Mouse (Mus musculus) forelimb bud, embryonic 11.5 days (tissue): Measurements from ENCODE around the gene Col9a1.

ENCODE experiments used
- DNase-seq: peaks from one replicate; pipeline ENCODE4 v3.0.0-alpha.2; 2012; ENCODE audit warnings: low read depth, low spot score

Gene Col9a1

GRCm38 (mm10) chr1:24177224-24177851 is at the start of gene Col9a1:
TSS of gene Col9a1 (plus strand) at chr1:24177610.
- no peak for DNase-seq

DNA sequence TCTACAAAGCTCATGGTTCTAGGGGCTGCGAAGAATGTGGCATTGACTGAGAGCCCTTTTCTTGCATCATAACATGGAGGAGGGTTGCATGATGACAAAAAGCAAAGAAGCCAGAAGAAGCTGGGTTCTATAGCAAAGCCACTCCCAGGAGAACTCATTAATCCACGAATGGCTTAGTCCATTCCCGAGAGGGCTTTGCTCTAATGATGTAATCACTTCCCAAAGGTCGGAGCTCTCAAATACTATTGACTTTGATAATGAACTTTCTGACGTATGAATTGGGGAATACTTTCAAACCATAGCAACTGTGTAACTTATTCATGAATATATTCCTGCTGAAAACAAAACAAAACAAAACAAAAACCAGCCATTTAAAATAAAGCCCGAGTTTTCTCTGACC is 49.5 kb upstream of the Col9a1 start:
- no peak for DNase-seq

GRCm38 (mm10) chr1:24133853-24134252 is 43.6 kb upstream of the Col9a1 start:
- DNase-seq: no peak

DNA sequence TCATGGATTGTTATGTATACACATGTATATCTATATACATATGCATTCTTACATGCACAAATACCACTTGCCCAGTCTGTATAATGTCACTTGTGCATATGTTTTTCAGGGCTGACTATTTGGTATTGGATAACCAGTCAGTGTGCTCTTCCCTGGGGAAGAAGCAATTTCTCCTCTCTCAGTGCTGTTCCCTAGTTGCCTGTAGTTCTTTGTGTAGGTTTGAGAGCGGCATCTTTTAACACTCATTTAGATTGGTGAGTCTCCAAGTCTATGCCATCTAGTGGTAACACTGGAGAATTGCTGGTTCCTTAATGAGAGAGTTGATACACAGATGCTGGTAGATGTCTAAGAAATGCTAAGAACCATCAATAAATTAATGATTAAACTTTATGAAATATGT is 42.6 kb upstream of the Col9a1 start:
- peak; percentile 48 for DNase-seq

GRCm38 (mm10) chr1:24137133-24137532 is 40.3 kb upstream of the Col9a1 start:
- DNase-seq: peak; percentile 67

DNA sequence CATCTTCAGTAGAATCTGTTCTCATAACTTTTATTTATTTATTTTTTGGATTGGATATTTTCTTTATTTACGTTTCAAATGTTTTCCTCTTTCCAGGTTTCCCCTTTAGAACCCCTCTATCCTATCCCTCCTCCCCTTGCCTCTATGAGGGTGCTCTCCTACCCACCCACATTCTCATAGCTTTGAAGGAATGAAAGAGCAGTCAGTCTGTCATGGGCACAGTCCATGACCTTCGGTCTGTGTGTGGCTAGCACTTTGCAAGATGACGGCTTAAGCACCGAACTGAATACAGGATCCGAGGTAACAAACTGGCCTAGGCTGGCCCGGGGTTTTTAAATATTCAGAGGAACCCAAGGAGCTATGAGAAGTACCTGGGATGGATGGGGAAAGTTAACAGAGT is 36.9 kb upstream of the Col9a1 start:
- DNase-seq: no peak

DNA sequence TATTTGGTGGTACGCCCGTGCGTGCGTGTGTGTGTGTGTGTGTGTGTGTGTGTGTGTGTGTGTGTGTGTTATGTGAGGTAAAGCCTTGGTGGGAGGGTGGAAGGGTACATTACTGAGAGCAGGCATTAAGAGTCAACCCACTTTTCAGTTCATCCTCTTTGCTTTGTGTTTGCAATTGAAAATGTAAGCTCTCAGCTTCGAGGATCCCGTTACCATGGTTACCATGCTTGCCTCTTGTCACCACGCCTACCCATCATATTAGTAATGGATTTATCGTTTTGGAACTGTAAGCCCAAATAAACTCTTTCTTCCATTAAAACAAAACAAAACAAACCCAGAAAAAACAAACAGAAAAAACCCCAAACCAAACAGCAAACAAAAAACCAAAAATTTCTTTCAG is 33.9 kb upstream of the Col9a1 start:
- DNase-seq: no peak

GRCm38 (mm10) chr1:24157751-24158150 is 19.7 kb upstream of the Col9a1 start:
- DNase-seq: no peak

DNA sequence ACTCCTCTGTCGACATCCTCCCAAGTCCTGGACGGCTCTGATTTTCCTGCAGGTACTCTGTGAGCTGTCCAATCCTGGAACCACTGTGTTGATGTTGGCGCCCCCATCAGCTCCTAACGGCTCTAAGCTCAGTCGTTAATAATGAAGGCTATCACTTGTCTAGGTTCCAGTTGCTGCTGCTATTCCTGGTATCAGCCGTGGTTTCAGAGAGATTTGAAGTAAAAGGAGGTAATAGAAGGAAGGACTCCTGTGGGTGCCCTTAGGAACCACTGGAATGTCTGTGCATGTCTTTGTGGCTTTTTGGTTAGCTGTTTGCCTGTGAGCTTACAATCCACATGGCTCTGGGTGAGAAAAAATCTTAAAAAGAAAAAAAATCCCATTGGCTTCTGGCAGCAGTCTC is 8.0 kb upstream of the Col9a1 start:
- DNase-seq: no peak

DNA sequence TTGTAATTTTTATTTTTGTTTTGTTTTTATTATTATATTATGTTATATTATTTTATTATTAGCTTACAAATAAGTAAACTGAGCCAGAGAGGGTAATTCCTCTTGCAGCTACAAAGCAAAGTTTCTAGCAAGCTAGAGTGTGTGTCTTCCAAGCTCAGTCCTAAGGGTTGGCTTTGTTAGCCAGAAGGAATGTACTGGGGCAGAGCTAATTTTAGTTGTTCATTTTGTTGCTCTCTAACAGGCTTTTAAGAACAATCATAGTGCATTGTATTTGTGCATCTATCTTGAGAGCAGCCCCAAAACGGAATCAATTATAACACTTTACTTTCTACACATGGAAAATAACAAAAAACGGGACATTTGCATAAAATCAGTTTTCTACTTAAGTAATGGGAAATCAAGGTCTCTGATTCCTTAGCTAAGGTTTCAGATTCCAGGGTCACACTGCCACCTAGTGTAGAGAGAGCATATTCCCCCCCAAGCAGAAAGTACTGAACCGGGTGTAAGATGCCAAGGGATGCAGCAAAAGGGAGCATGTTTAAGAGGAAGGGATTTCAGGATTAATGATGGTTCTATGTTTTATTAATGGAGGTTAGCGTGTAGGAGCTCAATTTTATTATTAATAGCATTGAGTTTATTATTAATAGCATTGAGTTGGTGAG is 6.1 kb upstream of the Col9a1 start:
- DNase-seq: peak; percentile 73

DNA sequence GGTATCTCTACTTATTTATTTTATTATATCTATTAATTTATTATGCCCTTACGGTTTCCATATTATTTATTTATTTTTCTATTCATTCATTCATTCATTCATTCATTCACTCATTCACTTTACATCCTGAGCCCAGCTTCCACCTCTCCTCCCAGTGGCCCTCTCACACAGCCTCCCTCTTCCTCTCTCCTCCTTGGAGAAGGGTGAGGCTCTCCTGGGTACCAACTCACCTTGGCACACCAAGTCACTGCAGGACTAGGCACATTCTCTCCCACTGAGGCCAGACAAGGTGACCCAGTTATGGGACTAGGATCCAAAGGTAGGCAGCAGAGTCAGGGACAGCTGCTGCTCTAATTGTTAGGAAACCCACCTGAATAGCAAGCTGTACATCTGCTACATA is 5.5 kb upstream of the Col9a1 start:
- DNase-seq: no peak

DNA sequence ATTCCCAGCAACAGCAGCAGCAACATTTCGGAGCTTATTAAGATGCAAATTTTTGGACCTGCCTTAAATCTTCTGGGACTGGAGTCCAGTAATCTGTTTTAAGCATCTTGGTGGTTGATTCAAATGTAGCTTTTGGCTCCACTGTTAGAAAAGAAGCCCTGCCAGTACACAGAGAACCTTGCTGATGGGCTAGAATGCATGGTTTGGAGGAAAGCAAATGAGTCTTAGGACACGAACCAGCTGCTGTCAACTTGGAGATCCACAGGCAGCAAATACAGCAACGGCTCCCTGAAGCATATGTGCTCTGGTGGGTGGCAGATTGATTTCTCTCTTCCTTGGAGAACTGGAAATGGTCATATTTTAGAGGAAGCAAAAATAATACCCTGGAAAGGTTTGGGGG is 4.8 kb upstream of the Col9a1 start:
- no peak for DNase-seq

DNA sequence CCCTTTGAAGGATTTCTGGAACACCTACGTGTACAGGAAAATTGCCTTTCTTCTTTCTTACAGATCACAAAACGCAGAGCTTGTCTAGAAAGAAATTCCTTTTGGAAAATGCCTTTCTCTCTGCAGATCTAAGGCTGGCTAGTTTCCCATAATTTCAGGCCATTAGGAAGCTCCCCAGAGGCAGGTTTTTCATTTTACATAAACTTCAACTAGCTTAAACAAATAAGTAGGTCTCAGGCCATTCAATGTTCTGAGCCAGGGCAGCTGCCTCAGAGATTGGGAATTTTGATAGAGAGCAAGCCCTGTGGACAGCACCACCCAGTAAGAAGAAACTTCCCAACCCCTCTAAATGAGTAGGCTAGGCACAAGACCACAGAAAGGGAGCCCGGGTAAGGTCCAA is 1.6 kb upstream of the Col9a1 start:
- no peak for DNase-seq

GRCm38 (mm10) chr1:24179856-24180255 is 2.4 kb downstream of the Col9a1 start:
- peak; percentile 70 for DNase-seq

DNA sequence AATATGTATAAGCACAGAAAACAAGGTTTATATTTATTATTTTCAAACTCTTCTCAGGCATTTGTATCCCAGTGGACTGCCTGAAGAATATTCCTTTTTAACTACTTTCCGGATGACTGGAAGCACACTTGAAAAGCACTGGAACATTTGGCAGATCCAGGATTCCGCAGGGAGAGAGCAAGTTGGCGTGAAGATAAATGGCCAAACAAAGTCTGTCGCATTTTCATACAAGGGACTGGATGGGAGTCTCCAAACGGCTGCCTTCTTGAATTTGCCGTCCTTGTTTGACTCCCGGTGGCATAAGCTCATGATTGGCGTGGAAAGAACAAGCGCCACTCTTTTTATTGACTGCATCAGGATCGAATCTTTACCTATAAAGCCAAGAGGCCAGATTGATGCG is 7.6 kb downstream of the Col9a1 start:
- no peak for DNase-seq

- DNase-seq: no peak
Observed at GRCm38 (mm10) chr1:24186964-24187363, 9.6 kb downstream of the Col9a1 start.

DNA sequence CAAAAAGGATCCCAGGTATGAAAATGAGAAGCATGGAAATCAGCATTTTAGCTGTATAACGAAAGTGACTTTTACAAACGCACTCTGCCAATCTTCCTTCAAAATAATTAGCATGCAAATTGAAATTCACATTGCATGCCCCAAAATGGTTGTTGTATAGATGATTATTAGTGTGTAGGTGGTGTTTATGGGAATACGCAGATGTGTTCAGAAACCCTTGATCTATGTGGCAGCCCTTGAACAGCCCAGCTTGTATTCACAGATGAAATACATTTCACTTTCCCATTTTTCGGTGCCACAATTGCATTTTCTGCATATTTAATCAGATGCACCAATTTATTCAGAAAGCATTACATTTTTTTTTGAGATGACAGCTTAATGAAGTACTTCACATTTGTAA is 14.3 kb downstream of the Col9a1 start:
- DNase-seq: no peak

DNA sequence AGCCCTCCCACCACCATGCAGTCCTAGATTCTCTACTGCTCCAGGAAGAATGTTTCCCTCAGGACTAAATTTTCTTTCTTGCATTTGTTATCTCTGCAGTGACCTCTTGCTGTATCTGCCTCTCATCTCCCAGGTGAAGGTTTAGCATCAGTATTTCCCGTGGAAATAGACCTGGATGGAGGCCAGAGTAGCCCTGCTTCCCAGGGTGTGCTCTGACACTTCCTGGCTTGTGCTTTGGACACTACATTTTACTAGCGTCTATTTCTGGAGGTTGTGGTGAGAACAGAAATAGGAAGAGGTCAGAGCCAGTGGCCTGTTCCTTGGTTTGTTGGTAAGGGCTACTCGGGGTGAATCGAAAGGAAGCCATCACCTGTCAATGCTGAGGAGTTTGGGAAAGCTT is 16.7 kb downstream of the Col9a1 start:
- DNase-seq: no peak

- peak; percentile 65 for DNase-seq
Observed at GRCm38 (mm10) chr1:24195070-24195840, 17.8 kb downstream of the Col9a1 start.

DNA sequence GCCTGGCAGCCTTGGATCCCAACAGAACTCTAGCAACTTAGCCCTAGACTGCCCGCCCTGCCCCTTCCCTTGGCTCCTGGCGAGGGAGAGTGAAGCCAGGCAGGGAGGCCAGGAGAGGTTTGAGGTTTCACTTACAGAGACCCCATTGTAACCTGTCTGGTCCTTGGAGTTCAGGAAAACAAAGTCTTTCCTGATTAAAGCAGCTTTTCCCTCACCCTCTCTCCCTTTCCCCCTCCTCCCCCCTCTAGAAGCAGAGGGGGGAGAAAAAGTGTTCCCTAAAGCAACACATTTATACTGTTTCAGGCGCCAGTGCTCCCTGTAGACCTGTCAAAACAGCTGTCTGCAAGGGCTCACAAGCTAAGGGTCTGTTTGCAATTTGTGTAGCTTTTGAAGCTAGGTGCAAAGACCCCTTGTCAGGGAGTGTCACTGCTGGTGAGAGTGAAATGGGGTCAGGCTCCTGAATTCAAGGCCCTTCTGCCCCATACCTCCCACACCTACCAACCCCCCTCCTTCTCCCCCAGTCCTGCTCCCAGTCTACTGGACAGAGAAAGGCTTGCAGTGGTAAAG is 18.6 kb downstream of the Col9a1 start:
- peak; percentile 90 for DNase-seq

DNA sequence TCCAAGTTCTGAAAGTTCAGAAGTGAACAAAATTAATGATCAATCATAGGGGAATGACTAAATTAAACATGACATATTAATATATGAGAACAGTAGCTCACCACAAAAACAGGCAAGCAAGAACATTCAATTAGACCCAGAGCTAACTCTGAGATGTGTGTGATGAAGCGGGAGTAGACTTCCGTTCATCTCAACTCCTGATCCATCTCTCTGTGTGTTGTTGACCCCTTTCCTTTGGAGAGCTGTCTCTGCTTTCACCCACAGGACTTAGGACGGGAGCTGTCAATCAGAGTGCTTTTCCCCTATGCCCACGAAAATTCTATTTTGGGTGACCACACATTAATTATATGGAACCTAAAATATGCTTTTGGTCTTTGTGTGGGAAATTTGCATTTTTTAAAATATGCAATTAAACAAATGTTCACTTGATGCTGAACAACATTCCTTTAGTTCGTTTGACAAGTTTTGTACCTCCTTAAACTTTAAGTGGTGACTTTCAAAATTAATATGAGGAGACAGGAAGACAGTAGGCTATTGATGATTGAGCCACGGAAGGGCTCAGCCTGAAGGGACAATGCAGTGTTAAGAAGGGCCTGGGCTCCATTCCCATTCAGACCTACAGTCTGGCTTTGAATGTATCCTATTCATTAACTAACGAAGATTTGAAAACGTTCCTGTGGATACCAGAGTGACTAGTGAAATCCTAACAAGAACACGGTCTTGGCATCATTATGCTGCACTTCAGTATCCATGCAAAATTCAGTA is 34.4 kb downstream of the Col9a1 start:
- no peak for DNase-seq

DNA sequence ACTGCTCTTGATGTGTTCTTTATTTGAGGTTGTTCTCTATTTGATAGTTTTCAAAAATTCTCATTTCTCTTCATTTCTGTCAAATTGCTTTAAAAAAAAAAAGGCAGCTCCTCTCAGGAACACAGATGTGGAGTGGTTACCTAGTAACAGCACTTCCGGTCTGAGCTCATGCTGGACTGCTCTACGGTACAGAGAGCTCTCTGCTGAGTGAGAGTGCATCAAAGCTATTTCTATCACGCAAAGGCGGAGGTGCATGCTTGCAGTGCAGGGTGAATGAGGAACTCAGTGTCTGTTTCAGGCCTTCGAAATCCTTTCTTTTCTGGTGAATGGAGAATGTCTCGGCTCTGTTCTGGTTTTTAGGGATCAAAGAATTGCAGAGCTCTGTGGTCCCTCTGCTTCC is 41.6 kb downstream of the Col9a1 start:
- DNase-seq: peak; percentile 35
